Comparison of ENCODE assay signal across 7 mouse cellular contexts in genomic region chr10:41015654-41016053, GRCm38 (mm10). TPM values are rescaled to one million over a fixed set of nuclear protein-coding genes. Genes with fewer than 3 reads are reported as not detected.
A peak's percentile ranks its signal among the peaks of the same experiment; 100 is the strongest.
DNase-seq lines count a peak whose midpoint lies in the region; TF ChIP-seq lines count a peak whose summit lies in the region.

No protein-coding gene starts in this region.

- H3K27me3 ChIP-seq in E14TG2a.4 (ENCODE audit: insufficient read depth, low read length), result no peaks in the 10 kb centered on the region

- H3K4me1 ChIP-seq in E14TG2a.4 (replicated peaks; ENCODE audit: low read depth, low read length), result peaks cover 11% of the 10 kb centered on the region

- H3K36me3 ChIP-seq in E14TG2a.4 (ENCODE audit: insufficient read depth, low read length), result no peaks in the 10 kb centered on the region

- no peaks in the 10 kb centered on the region for H3K9me3 ChIP-seq in E14TG2a.4 (ENCODE audit: low read length)

- no peak overlapping the region for H3K4me3 ChIP-seq in E14TG2a.4 (replicated peaks; ENCODE audit: low read length)

- intact Hi-C loops in heart, postnatal 14 days (cut with DNase I), result no loop called here

- peak; percentile 64 for TF ChIP-seq CTCF in E14TG2a.4 (conservative IDR thresholded peaks at IDR 0.05; ENCODE audit: low read length)

- peak; percentile 85 for DNase-seq in MN1 (ENCODE audit: low spot score)
- DNase-seq in cerebellum, postnatal 36 days, result peak; percentile 53 to 60
- DNase-seq in heart, postnatal 14 days, result peak; percentile 13 to 52
- peak; percentile 76 to 78 for DNase-seq in layer of hippocampus, postnatal 10 days (ENCODE audit: low spot score in 2 of 2)
- DNase-seq in lung, postnatal 10 days, result peak; percentile 55
- DNase-seq in right cerebral cortex, postnatal 36 days (ENCODE audit: low spot score in 2 of 2), result peak; percentile 49 to 52

RNA-seq across cellular contexts. Expression of gene Gpr6, which starts 56.4 kb away (rescaled TPM):
- total RNA-seq in heart, postnatal 14 days (2021), result not detected
- total RNA-seq in layer of hippocampus, postnatal 10 days (2021), result 1 to 10 TPM; 4.1 to 4.5 TPM

Comparison
In these comparisons a context has a peak if more than half of its experiments do, and no peak if none do; other contexts are left out.
1. DNase-seq: peak in every context shown above with its lines; median percentile 85 in MN1; 77 in layer of hippocampus, postnatal 10 days; 56 in cerebellum, postnatal 36 days; 55 in lung, postnatal 10 days; 50 in right cerebral cortex, postnatal 36 days; 32 in heart, postnatal 14 days.
2. RNA of gene Gpr6, which starts 56.4 kb away (total RNA-seq): 4.1 to 4.5 TPM in layer of hippocampus, postnatal 10 days; not detected in heart, postnatal 14 days; every median in the first group is over 4 times any median in the second.